Mouse (Mus musculus) intestine, embryonic 14.5 days (tissue): Measurements from ENCODE around the gene Med21. TPM values are rescaled to one million over a fixed set of nuclear protein-coding genes. Genes with fewer than 3 reads are reported as not detected.

Source experiments
- ATAC-seq: fragments of 200-750 bp; cut with Nextera tagmentation; replicated peaks from 2 replicates; pipeline ENCODE4 v1.8.0; 2017; ENCODE audit warnings: low read depth, moderate number of reproducible peaks, moderate TSS enrichment, moderate library complexity; ENCODE audit not compliant: low FRiP score, low TSS enrichment
- DNase-seq: peaks from one replicate; pipeline ENCODE4 v3.0.0-alpha.2; 2018; ENCODE audit warnings: low spot score
- H3K27ac ChIP-seq: fragments of 300-500 bp; sonication (generic); 2 replicates; pipeline ENCODE4 v1.5.1; 2014; ENCODE audit warnings: low read depth, mild to moderate bottlenecking, control low read depth
- H3K27me3 ChIP-seq: fragments of 300-500 bp; sonication (generic); replicated peaks from 2 replicates; pipeline ENCODE4 v1.6.1; 2014; ENCODE audit warnings: low read length, control low read depth; ENCODE audit not compliant: control insufficient read depth, insufficient read depth
- H3K36me3 ChIP-seq: fragments of 300-500 bp; sonication (generic); 2 replicates; pipeline ENCODE4 v1.6.1; 2014; ENCODE audit warnings: low read length, control low read depth; ENCODE audit not compliant: control insufficient read depth, insufficient read depth
- H3K4me1 ChIP-seq: fragments of 300-500 bp; sonication (generic); replicated peaks from 2 replicates; pipeline ENCODE4 v1.6.1; 2014; ENCODE audit warnings: low read length, control low read depth, mixed read lengths; ENCODE audit not compliant: control insufficient read depth, insufficient read depth
- H3K4me2 ChIP-seq: fragments of 300-500 bp; sonication (generic); 2 replicates; pipeline ENCODE4 v1.6.1; 2014; ENCODE audit warnings: low read length
- H3K4me3 ChIP-seq: fragments of 300-500 bp; sonication (generic); 2 replicates; pipeline ENCODE4 v1.5.1; 2014; ENCODE audit warnings: low read depth, low read length, control low read depth, mixed read lengths
- H3K9ac ChIP-seq: fragments of 300-500 bp; sonication (generic); 2 replicates; pipeline ENCODE4 v1.6.1; 2014; ENCODE audit warnings: mild to moderate bottlenecking, low read length
- H3K9me3 ChIP-seq: fragments of 300-500 bp; sonication (generic); 2 replicates; pipeline ENCODE4 v1.6.1; 2016; ENCODE audit warnings: low read length, control low read depth; ENCODE audit not compliant: control insufficient read depth
- WGBS: fragments of 180-500 bp; shearing (Covaris S2); extraction: QIAGEN DNeasy Blood & Tissue Kit; methylation state at CpG from one replicate; pipeline ENCODE4 v1.1.7; 2014; 5-methylcytosine and 5-hydroxymethylcytosine counted together
- polyA plus RNA-seq: library from polyadenylated mRNA; unstranded; fragments of >200 nt; fragmentation: Nextera tagmentation; extraction: Ambion mirVana; gene quantifications from 2 replicates; pipeline ENCODE4 v1.2.1, GENCODE M21; 2014

Gene Med21
- polyA plus RNA-seq, 1 experiment from 2014 or later = 119 TPM

DNA sequence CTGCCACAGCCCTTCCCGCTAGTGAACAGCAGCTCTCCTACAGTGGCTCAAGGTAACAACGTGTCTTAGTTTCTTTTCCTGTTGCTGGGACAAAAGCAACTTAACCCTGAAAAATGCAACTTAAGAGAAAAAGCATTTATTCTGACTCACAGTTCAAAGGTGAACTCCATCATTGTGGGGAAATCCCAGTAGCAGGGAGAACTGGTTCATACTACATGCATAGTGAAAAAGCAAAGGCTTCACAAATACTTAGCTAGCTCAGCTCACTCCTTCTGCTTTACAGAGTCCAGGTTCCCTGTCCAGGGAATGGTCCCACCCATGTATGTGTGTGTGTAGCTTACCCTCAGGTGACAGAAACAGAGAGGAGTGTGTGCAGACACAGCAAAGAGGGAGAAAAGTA is 25.7 kb upstream of the Med21 start:
- Histone ChIP-seq H3K4me1 (no peaks in the 10 kb centered on the region), H3K4me3 (no peak overlapping the region), H3K4me2 (no peak overlapping the region), H3K9ac (no peak overlapping the region), H3K36me3 (peaks cover 28% of the 10 kb centered on the region), H3K27ac (no peak overlapping the region), H3K27me3 (no peaks in the 10 kb centered on the region), H3K9me3 (no peaks in the 10 kb centered on the region)
- 94% methylated on average over 2 of the region's 2 CpGs for WGBS
- ATAC-seq = no peak
- no peak for DNase-seq

DNA sequence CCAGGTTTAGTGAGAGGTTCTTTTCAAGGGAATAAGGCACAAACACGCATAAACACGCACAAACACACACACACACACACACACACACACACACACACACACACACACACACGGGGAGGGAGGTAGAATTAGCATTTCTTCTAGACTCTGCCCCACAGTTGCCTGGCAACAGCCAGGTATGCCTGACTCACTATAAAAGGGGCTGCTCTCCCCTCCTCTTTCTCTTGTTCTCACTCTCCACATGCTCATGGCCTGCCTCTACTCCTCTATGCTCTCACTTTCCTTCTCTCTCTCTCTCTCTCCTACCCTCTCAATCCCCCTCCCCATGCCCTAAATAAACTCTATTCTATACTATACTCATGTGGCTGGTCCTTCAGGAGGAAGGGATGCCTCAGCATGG is 14.2 kb upstream of the Med21 start:
- no peak overlapping the region for H3K27ac ChIP-seq
- H3K9me3 ChIP-seq = no peaks in the 10 kb centered on the region
- peaks cover 9% of the 10 kb centered on the region for H3K4me1 ChIP-seq
- H3K4me2 ChIP-seq = no peak overlapping the region
- 93% methylated on average over 3 of the region's 3 CpGs for whole genome bisulfite sequencing
- ATAC-seq (no peak), DNase-seq (no peak)
- peaks cover 3% of the 10 kb centered on the region; the same call in 1 of the 2 replicates for H3K36me3 ChIP-seq
- no peaks in the 10 kb centered on the region for H3K27me3 ChIP-seq
- no peak overlapping the region for H3K4me3 ChIP-seq
- no peak overlapping the region for H3K9ac ChIP-seq

DNA sequence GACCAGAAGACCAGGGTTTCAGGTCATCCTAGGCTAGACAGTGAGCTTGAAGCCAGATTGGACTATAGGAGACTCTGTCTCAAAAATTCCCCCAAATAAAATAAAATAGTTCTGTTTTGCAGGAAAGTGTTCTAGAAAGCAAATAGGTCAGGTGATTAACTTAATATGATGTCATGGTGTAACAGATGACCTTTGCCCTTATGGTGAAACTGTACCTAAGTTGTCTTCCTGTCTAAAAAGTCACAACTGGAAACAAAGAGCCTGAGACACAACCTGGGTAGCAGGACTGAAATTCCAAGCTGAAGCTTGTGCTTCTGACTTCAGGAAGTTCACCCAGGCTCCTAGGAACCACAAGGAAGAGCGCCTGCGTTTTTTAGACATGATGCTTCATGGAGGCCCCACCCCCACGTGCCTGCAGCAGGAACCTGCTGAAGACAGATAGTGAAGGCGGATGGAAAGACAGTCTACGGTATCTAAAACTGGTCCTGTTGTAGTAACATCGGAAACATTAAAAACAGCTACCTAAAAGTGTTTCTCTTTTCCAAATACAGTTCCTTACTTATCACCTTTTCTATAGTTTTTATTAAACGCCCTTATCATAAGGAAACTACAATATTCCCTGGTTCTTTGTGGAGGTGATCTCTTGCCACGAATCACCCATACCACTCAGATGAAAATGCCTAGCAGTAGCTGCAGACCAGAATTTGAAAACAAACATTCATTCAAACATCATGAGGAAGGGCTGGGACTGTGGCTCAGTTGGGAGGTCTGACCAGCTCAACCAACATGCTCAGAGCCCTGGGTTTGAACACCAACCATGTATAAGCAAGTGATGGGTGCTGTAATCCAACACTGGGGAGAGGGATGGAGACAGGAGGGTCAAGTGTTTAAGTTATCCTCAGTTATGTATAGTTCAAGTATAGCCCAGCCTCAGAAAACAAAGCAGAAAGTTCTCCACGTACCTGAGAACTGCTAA is 12.3 kb upstream of the Med21 start:
- H3K9me3 ChIP-seq = no peaks in the 10 kb centered on the region
- H3K4me3 ChIP-seq = no peak overlapping the region
- no peak overlapping the region for H3K9ac ChIP-seq
- no peak for DNase-seq
- no peak overlapping the region for H3K27ac ChIP-seq
- 76% methylated on average over 9 of the region's 9 CpGs for WGBS
- no peaks in the 10 kb centered on the region for H3K36me3 ChIP-seq
- peaks cover 17% of the 10 kb centered on the region for H3K4me1 ChIP-seq
- no peak overlapping the region for H3K4me2 ChIP-seq
- H3K27me3 ChIP-seq = no peaks in the 10 kb centered on the region
- ATAC-seq = no peak

DNA sequence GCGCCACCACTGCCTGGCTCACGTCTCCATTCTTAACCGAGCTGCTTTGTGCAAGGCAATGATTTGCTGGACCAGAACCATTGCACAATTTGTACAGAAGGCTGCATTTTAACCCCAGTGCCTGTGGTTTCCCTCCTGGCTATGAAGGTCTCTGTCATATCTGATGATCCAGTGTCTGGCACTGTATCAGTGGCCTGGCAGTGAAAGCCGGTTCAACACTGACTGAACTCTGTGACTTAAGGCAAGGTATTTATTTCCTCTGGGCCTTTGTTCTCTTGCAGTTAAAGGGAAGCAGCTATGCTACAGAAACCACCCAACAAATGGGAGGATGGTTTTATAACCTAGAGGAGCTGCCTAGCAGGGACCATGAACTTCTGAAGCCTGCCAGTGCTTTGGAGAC is 11.4 kb upstream of the Med21 start:
- no peaks in the 10 kb centered on the region for H3K27me3 ChIP-seq
- H3K9ac ChIP-seq = no peak overlapping the region
- peaks cover 17% of the 10 kb centered on the region for H3K4me1 ChIP-seq
- WGBS = 81% methylated on average over 4 of the region's 4 CpGs
- DNase-seq = no peak
- no peak overlapping the region for H3K4me3 ChIP-seq
- H3K9me3 ChIP-seq = no peaks in the 10 kb centered on the region
- no peak for ATAC-seq
- H3K36me3 ChIP-seq = no peaks in the 10 kb centered on the region
- no peak overlapping the region for H3K27ac ChIP-seq
- no peak overlapping the region for H3K4me2 ChIP-seq

DNA sequence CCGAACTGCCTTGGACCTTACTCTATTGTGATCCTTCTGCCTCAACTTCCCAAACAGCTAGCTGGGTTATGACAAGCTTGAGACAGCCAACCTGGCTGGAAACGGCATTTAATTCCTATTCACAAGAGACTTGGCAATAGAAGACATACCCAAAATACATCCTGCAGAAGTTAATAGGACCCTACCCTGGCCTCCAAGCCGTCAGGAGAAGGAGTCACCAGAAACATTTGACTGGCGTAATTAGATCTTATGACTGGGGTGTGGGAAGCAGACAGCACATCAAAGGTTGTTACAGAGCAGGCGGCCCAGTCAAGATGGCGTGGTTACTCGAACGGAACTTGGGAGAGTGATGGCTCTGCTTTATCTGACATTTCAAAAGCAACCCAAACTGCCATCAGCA is 10.5 kb upstream of the Med21 start:
- H3K9me3 ChIP-seq = no peaks in the 10 kb centered on the region
- no peaks in the 10 kb centered on the region for H3K27me3 ChIP-seq
- no peaks in the 10 kb centered on the region for H3K36me3 ChIP-seq
- no peak overlapping the region for H3K4me3 ChIP-seq
- ATAC-seq (no peak), DNase-seq (no peak)
- H3K27ac ChIP-seq = no peak overlapping the region
- H3K4me1 ChIP-seq = peaks cover 17% of the 10 kb centered on the region
- no peak overlapping the region for H3K4me2 ChIP-seq
- no peak overlapping the region for H3K9ac ChIP-seq
- WGBS = 69% methylated on average over 8 of the region's 8 CpGs

DNA sequence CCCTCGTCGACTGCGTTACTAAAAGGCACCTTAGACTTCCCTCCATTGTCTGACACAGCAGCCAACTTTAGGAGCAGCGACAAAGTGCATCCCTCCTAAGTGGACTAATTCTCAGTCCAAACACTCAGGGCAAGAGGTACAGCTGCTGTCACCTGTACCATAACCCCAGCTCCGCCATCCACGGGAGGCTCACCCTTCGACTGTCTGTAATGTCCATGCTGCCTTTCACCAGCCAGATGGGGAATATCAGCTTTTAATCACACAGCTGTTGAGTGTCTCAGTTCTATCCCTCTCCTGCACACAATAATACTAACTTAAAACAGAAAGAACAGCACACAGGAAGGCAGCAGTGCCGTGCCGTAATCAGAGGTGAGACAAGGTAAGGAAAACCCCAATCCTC is 9.9 kb upstream of the Med21 start:
- H3K9ac ChIP-seq = no peak overlapping the region
- H3K4me2 ChIP-seq = no peak overlapping the region
- no peaks in the 10 kb centered on the region for H3K27me3 ChIP-seq
- no peak overlapping the region for H3K4me3 ChIP-seq
- no peak for ATAC-seq
- DNase-seq = no peak
- no peaks in the 10 kb centered on the region for H3K9me3 ChIP-seq
- 66% methylated on average over 9 of the region's 9 CpGs for WGBS
- no peaks in the 10 kb centered on the region for H3K36me3 ChIP-seq
- peaks cover 17% of the 10 kb centered on the region for H3K4me1 ChIP-seq
- no peak overlapping the region for H3K27ac ChIP-seq

DNA sequence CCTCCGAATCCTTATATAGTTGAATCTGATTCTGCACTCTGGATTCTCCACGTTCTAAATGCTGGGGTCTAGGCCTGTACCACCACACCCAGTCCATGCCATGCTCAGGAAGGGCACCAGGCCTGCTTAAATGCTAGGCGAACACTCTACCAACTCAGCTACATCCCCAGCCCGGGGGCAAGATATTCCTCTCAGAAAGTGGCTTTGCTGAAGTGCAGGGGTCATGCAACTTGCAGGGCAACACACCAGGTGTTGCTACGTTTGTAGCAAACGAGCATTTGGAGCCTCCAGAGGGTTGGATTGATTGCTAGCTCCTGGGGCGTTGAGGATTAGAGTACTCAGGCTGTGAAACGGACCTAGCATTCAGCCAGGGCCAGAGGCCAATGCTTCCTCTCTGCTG is 9.2 kb upstream of the Med21 start:
- no peak for ATAC-seq
- peak; percentile 58 for DNase-seq
- Histone ChIP-seq H3K9me3 (no peaks in the 10 kb centered on the region), H3K4me2 (peak overlapping the region; percentile 79), H3K27me3 (no peaks in the 10 kb centered on the region), H3K4me3 (no peak overlapping the region), H3K27ac (no peak overlapping the region), H3K4me1 (peaks cover 17% of the 10 kb centered on the region), H3K9ac (no peak overlapping the region), H3K36me3 (no peaks in the 10 kb centered on the region)
- 54% methylated on average over 8 of the region's 8 CpGs for WGBS

DNA sequence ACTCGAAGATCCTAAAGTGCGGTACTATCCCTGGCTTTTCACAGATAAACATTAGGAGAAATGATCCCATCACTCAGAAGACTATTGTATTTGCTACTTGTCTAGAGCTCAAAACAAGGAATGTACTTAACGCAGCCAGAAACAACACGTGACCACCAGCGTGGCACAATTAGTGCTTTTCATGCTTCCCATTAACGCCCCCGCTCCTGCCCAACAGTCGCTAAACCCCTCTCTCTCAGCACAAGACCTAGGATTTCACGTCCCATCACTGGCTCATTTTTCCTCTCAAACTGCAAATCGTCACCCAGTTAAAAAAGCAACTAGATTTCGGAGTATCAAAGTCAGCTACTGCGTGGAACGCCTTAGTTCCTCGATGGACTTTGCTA is 8.7 kb upstream of the Med21 start:
- H3K4me1 ChIP-seq = peaks cover 17% of the 10 kb centered on the region
- DNase-seq = no peak
- WGBS = 12% methylated on average over 14 of the region's 14 CpGs
- peak overlapping the region; percentile 79 for H3K4me2 ChIP-seq
- ATAC-seq = no peak
- no peaks in the 10 kb centered on the region for H3K27me3 ChIP-seq
- peak overlapping the region; percentile 69 for H3K27ac ChIP-seq
- no peaks in the 10 kb centered on the region for H3K36me3 ChIP-seq
- H3K9ac ChIP-seq = peak overlapping the region; percentile 77
- peak overlapping the region; percentile 63 for H3K4me3 ChIP-seq
- no peaks in the 10 kb centered on the region for H3K9me3 ChIP-seq
